Mouse (Mus musculus) heart, postnatal 0 days (tissue): Measurements from ENCODE around the gene Copa. TPM values are rescaled to one million over a fixed set of nuclear protein-coding genes. Genes with fewer than 3 reads are reported as not detected.

Experiments used
- ATAC-seq: fragments of 200-750 bp; cut with Nextera tagmentation; 2 replicates; pipeline ENCODE4 v1.8.0; 2017; ENCODE audit warnings: low read depth, moderate number of reproducible peaks, moderate library complexity; ENCODE audit not compliant: insufficient read depth
- DNase-seq: peaks from one replicate; pipeline ENCODE4 v3.0.0-alpha.2; 2016; ENCODE audit warnings: low spot score
- H3K27ac ChIP-seq: fragments of 300-500 bp; sonication (generic); 2 replicates; pipeline ENCODE4 v1.5.1; 2014; ENCODE audit warnings: low read depth, mild to moderate bottlenecking
- H3K27me3 ChIP-seq: fragments of 300-500 bp; sonication (generic); 2 replicates; pipeline ENCODE4 v1.6.1; 2014; ENCODE audit warnings: low read length, mixed read lengths; ENCODE audit not compliant: control insufficient read depth, insufficient read depth
- H3K36me3 ChIP-seq: fragments of 300-500 bp; sonication (generic); replicated peaks from 2 replicates; pipeline ENCODE4 v1.6.1; 2014; ENCODE audit warnings: low read length, mixed read lengths; ENCODE audit not compliant: control insufficient read depth, insufficient read depth
- H3K4me1 ChIP-seq: fragments of 300-500 bp; sonication (generic); 2 replicates; pipeline ENCODE4 v1.6.1; 2014; ENCODE audit warnings: antibody characterized with exemption; ENCODE audit not compliant: control insufficient read depth, insufficient read depth
- H3K4me2 ChIP-seq: fragments of 300-500 bp; sonication (generic); 2 replicates; pipeline ENCODE4 v1.6.1; 2014; ENCODE audit warnings: low read depth, mild to moderate bottlenecking, low read length, moderate library complexity
- H3K4me3 ChIP-seq: fragments of 300-500 bp; sonication (generic); 2 replicates; pipeline ENCODE4 v1.5.1; 2014; ENCODE audit warnings: low read depth, low read length
- H3K9ac ChIP-seq: fragments of 300-500 bp; sonication (generic); replicated peaks from 2 replicates; pipeline ENCODE4 v1.6.1; 2014; ENCODE audit warnings: low read depth, low read length, mixed read lengths
- H3K9me3 ChIP-seq: fragments of 300-500 bp; sonication (generic); replicated peaks from 2 replicates; pipeline ENCODE4 v1.6.1; 2016; ENCODE audit warnings: low read length; ENCODE audit not compliant: control insufficient read depth
- CTCF ChIP-seq: IDR thresholded peaks from 2 replicates; pipeline ENCODE4 v1.5.1; 2016; ENCODE audit warnings: antibody characterized with exemption, control low read depth, low read depth
- EP300 ChIP-seq: IDR thresholded peaks from 2 replicates; pipeline ENCODE4 v1.6.1; 2016; ENCODE audit warnings: antibody characterized with exemption, low read depth
- WGBS: fragments of 180-500 bp; shearing (Covaris S2); extraction: QIAGEN DNeasy Blood & Tissue Kit; methylation state at CpG from one replicate; pipeline ENCODE4 v1.1.7; 2014; 5-methylcytosine and 5-hydroxymethylcytosine counted together
- polyA plus RNA-seq: library from polyadenylated mRNA; unstranded; fragments of >200 nt; fragmentation: Nextera tagmentation; extraction: Ambion mirVana; gene quantifications from 2 replicates; pipeline ENCODE4 v1.2.1, GENCODE M21; 2015
- total RNA-seq: library from RNA; depleted of rRNA; stranded (reverse); fragments of >200 nt; gene quantifications from 2 replicates; pipeline ENCODE4 v1.2.3, GENCODE M21; 2014; ENCODE audit warnings: low replicate concordance

The Copa gene
- total and polyA plus RNA-seq, 2 experiments from 2014 or later = 101 to 148 TPM

- Histone ChIP-seq H3K9me3 (0 out of 2 replicates have a peak, but pooled peaks cover 4% of the 10 kb centered on the region), H3K9ac (no peak overlapping the region), H3K4me1 (0 out of 2 replicates have a peak, but pooled peaks cover 4% of the 10 kb centered on the region), H3K27me3 (no peaks in the 10 kb centered on the region), H3K4me2 (no peak overlapping the region), H3K4me3 (no peak overlapping the region), H3K27ac (no peak overlapping the region), H3K36me3 (no peaks in the 10 kb centered on the region)
- 0 out of 2 replicates have a peak, but pooled peaks have one; percentile 18 for ATAC-seq
- WGBS = 19% methylated on average over 1 of the region's 1 CpGs
- TF ChIP-seq CTCF (peak; percentile 86), EP300 (no peak)
- DNase-seq = peak; percentile 78
Measured at GRCm38 (mm10) chr1:172143570-172143969, 61.2 kb downstream of the Copa start.

GRCm38 (mm10) chr1:172147835-172148278 is 65.5 kb downstream of the Copa start, which contains the start of gene Dcaf8:
TSS of gene Dcaf8 (plus strand) at chr1:172148084.
- DNase-seq (peak; percentile 97), ATAC-seq (peak; percentile 99)
- Histone ChIP-seq H3K27ac (peak within 1 kb of the TSS; percentile 99), H3K9me3 (no peaks in the 10 kb centered on the region), H3K27me3 (no peaks in the 10 kb centered on the region), H3K36me3 (peaks cover 29% of the 10 kb centered on the region), H3K9ac (peak within 1 kb of the TSS; percentile 100), H3K4me3 (peak within 1 kb of the TSS; percentile 99), H3K4me1 (peaks cover 18% of the 10 kb centered on the region), H3K4me2 (peak within 1 kb of the TSS; percentile 87)
- 0 out of 2 replicates have a peak, but pooled peaks have one; percentile 43 for TF ChIP-seq EP300
- peak; percentile 5; the same call in 1 of the 2 replicates for TF ChIP-seq CTCF
- WGBS = under 1% methylated on average over 39 of the region's 42 CpGs

- DNase-seq (peak; percentile 28), ATAC-seq (peak; percentile 45)
- under 1% methylated on average over 39 of the region's 40 CpGs for WGBS
- Histone ChIP-seq H3K27me3 (no peaks in the 10 kb centered on the region), H3K4me1 (peaks cover 18% of the 10 kb centered on the region), H3K9me3 (no peaks in the 10 kb centered on the region), H3K4me2 (peak overlapping the region; percentile 87), H3K4me3 (peak overlapping the region; percentile 99), H3K27ac (peak overlapping the region; percentile 99), H3K36me3 (peaks cover 34% of the 10 kb centered on the region), H3K9ac (peak overlapping the region; percentile 100)
- TF ChIP-seq EP300 (no peak), CTCF (no peak)
Measured at GRCm38 (mm10) chr1:172148279-172148954, 66.1 kb downstream of the Copa start.

GRCm38 (mm10) chr1:172148955-172149815 is 66.9 kb downstream of the Copa start:
- 11% methylated on average over 19 of the region's 19 CpGs for WGBS
- H3K36me3 ChIP-seq = peaks cover 42% of the 10 kb centered on the region
- peak overlapping the region; percentile 87 for H3K4me2 ChIP-seq
- H3K9me3 ChIP-seq = no peaks in the 10 kb centered on the region
- H3K4me3 ChIP-seq = peak overlapping the region; percentile 99
- no peaks in the 10 kb centered on the region for H3K27me3 ChIP-seq
- no peak for ATAC-seq
- H3K4me1 ChIP-seq = peaks cover 18% of the 10 kb centered on the region
- no peak for TF ChIP-seq EP300
- no peak for TF ChIP-seq CTCF
- H3K9ac ChIP-seq = peak overlapping the region; percentile 100
- no peak for DNase-seq
- H3K27ac ChIP-seq = peak overlapping the region; percentile 99

DNA sequence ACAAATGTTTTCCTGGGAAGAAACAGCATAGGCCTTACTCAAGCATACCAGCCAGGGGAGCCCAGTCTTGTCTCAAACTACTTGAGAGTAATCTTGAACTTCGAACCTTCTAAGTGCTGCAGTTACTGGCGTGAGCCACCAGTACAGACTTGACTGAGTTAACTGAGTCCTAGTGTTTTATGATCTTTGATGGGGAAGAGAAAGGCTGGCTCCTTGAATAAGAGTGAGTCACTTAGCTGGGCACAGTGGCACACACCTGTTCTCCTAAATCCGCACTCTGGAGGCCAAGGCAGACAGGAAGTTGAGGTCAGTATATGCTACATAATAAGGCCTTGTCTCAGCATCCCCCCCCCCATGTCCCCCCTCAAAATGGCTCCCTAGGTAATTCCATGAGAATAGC is 72.2 kb downstream of the Copa start:
- no peak overlapping the region for H3K9ac ChIP-seq
- peaks cover 9% of the 10 kb centered on the region for H3K4me1 ChIP-seq
- no peak overlapping the region; the same call in 1 of the 2 replicates for H3K27ac ChIP-seq
- ATAC-seq (no peak), DNase-seq (no peak)
- 90% methylated on average over 3 of the region's 3 CpGs for WGBS
- H3K9me3 ChIP-seq = no peaks in the 10 kb centered on the region
- peaks cover 73% of the 10 kb centered on the region for H3K36me3 ChIP-seq
- H3K27me3 ChIP-seq = no peaks in the 10 kb centered on the region
- TF ChIP-seq CTCF = no peak
- TF ChIP-seq EP300 = no peak
- H3K4me2 ChIP-seq = no peak overlapping the region
- no peak overlapping the region for H3K4me3 ChIP-seq
